Mouse (Mus musculus) E14TG2a.4 (cell line): ENCODE measurements around the gene Nudcd3.

Experiments
- CTCF ChIP-seq: conservative IDR thresholded peaks from 2 replicates; pipeline ENCODE4 v1.5.1; 2014; ENCODE audit warnings: low read length
- NANOG ChIP-seq: IDR thresholded peaks from 2 replicates; pipeline ENCODE4 v1.6.1; 2014; ENCODE audit warnings: borderline replicate concordance, low read length, mixed read lengths
- POU5F1 ChIP-seq: IDR thresholded peaks from 2 replicates; pipeline ENCODE4 v1.6.1; 2014; ENCODE audit warnings: low read length, borderline replicate concordance

- no peak for TF ChIP-seq CTCF
- TF ChIP-seq NANOG = no peak
- no peak for TF ChIP-seq POU5F1
Observed at GRCm38 (mm10) chr11:6064215-6065045, 135.8 kb downstream of the Nudcd3 start.
